Mouse (Mus musculus): ENCODE results near the gene Cyp4x1.

GRCm38 (mm10) chr4:115088611-115089338, 45.3 kb downstream of the Cyp4x1 start, which contains the start of gene Pdzk1ip1:
- no peak for TF ChIP-seq CTCF (IDR thresholded peaks at IDR 0.05)
- no peak for TF ChIP-seq EP300 (IDR thresholded peaks at IDR 0.05)

Measured in lung, postnatal 0 days (tissue).